Mouse (Mus musculus) A20 (cell line): ENCODE measurements at regions not wholly inside any gene's neighbourhood (a gene's known extent, or its start where the extent isn't known, plus 50 kb on each side); places are given as distances from the start of the nearest gene placed in this dataset.

Experiments
- DNase-seq: peaks from one replicate; pipeline ENCODE4 v3.0.0-alpha.2; 2011; ENCODE audit warnings: low read depth, low spot score

GRCm38 (mm10) chr1:110194481-110194880 lies 212.2 kb downstream of the Cdh7 start:
- DNase-seq: no peak

- DNase-seq: peak; percentile 51
These were observed 233.7 kb downstream of the Cdh7 start for GRCm38 (mm10) chr1:110215956-110216355.

GRCm38 (mm10) chr1:110246218-110246617 lies 264.0 kb downstream of the Cdh7 start:
- DNase-seq: no peak
